Mouse (Mus musculus): ENCODE data around the gene Fhit. TPM values are rescaled to one million over a fixed set of nuclear protein-coding genes. Genes with fewer than 3 reads are reported as not detected.
A peak's percentile ranks its signal among the peaks of the same experiment; 100 is the strongest.

The Fhit gene
- polyA plus RNA-seq, 1 experiment from 2014 or later: 5.0 TPM

- no peak overlapping the region for H3K9ac ChIP-seq (replicated peaks; ENCODE audit: low read length)
- no peak overlapping the region for H3K4me2 ChIP-seq (ENCODE audit: low read depth, low read length)
- H3K4me3 ChIP-seq (ENCODE audit: low read depth, low read length): no peak overlapping the region
- no peaks in the 10 kb centered on the region for H3K4me1 ChIP-seq (ENCODE audit: control insufficient read depth, insufficient read depth, low read length)
- 84% methylated on average over 12 of the region's 12 CpGs for WGBS
- H3K27me3 ChIP-seq (ENCODE audit: control insufficient read depth, insufficient read depth, low read length): no peaks in the 10 kb centered on the region
- no peaks in the 10 kb centered on the region for H3K9me3 ChIP-seq (replicated peaks; ENCODE audit: control insufficient read depth, low read length)
- no peak for ATAC-seq (replicated peaks; ENCODE audit: insufficient number of reproducible peaks, low FRiP score, low TSS enrichment, low read depth)
- no peaks in the 10 kb centered on the region for H3K36me3 ChIP-seq (replicated peaks; ENCODE audit: control insufficient read depth, insufficient read depth, low read depth, low read length)
- DNase-seq (ENCODE audit: low spot score): no peak
- H3K27ac ChIP-seq (replicated peaks; ENCODE audit: low read depth, low read length): no peak overlapping the region
Measured at GRCm38 (mm10) chr14:11133787-11134735, 27.8 kb downstream of the Fhit start.

GRCm38 (mm10) chr14:11132637-11133474, 29.0 kb downstream of the Fhit start:
- no peak for DNase-seq (ENCODE audit: low spot score)
- ATAC-seq (replicated peaks; ENCODE audit: insufficient number of reproducible peaks, low FRiP score, low TSS enrichment, low read depth): no peak

GRCm38 (mm10) chr14:11125096-11125495, 36.7 kb downstream of the Fhit start:
- Histone ChIP-seq H3K4me3 (ENCODE audit: low read depth, low read length) (no peak overlapping the region), H3K4me2 (ENCODE audit: low read depth, low read length) (no peak overlapping the region), H3K9ac (replicated peaks; ENCODE audit: low read length) (no peak overlapping the region), H3K9me3 (replicated peaks; ENCODE audit: control insufficient read depth, low read length) (no peaks in the 10 kb centered on the region), H3K36me3 (replicated peaks; ENCODE audit: control insufficient read depth, insufficient read depth, low read depth, low read length) (no peaks in the 10 kb centered on the region), H3K27ac (replicated peaks; ENCODE audit: low read depth, low read length) (no peak overlapping the region), H3K4me1 (ENCODE audit: control insufficient read depth, insufficient read depth, low read length) (no peaks in the 10 kb centered on the region), H3K27me3 (ENCODE audit: control insufficient read depth, insufficient read depth, low read length) (no peaks in the 10 kb centered on the region)
- WGBS: 70% methylated on average over 11 of the region's 11 CpGs
- DNase-seq (ENCODE audit: low spot score): peak; percentile 13
- ATAC-seq (replicated peaks; ENCODE audit: insufficient number of reproducible peaks, low FRiP score, low TSS enrichment, low read depth): no peak

More at GRCm38 (mm10) chr14:11132637-11133474, 29.0 kb downstream of the Fhit start:
- H3K27ac ChIP-seq (replicated peaks; ENCODE audit: low read depth, low read length): no peak overlapping the region
- H3K4me1 ChIP-seq (ENCODE audit: control insufficient read depth, insufficient read depth, low read length): no peaks in the 10 kb centered on the region
- no peak overlapping the region for H3K4me2 ChIP-seq (ENCODE audit: low read depth, low read length)
- WGBS: 85% methylated on average over 6 of the region's 6 CpGs
- H3K9me3 ChIP-seq (replicated peaks; ENCODE audit: control insufficient read depth, low read length): no peaks in the 10 kb centered on the region
- no peak overlapping the region for H3K9ac ChIP-seq (replicated peaks; ENCODE audit: low read length)
- no peaks in the 10 kb centered on the region for H3K27me3 ChIP-seq (ENCODE audit: control insufficient read depth, insufficient read depth, low read length)
- H3K36me3 ChIP-seq (replicated peaks; ENCODE audit: control insufficient read depth, insufficient read depth, low read depth, low read length): no peaks in the 10 kb centered on the region
- no peak overlapping the region for H3K4me3 ChIP-seq (ENCODE audit: low read depth, low read length)

- H3K4me1 ChIP-seq (ENCODE audit: control insufficient read depth, insufficient read depth, low read length): no peaks in the 10 kb centered on the region
- no peak overlapping the region for H3K4me2 ChIP-seq (ENCODE audit: low read depth, low read length)
- no peaks in the 10 kb centered on the region for H3K27me3 ChIP-seq (ENCODE audit: control insufficient read depth, insufficient read depth, low read length)
- no peaks in the 10 kb centered on the region for H3K9me3 ChIP-seq (replicated peaks; ENCODE audit: control insufficient read depth, low read length)
- no peak overlapping the region for H3K9ac ChIP-seq (replicated peaks; ENCODE audit: low read length)
- H3K4me3 ChIP-seq (ENCODE audit: low read depth, low read length): no peak overlapping the region
- no peak overlapping the region for H3K27ac ChIP-seq (replicated peaks; ENCODE audit: low read depth, low read length)
- WGBS: 90% methylated on average over 6 of the region's 6 CpGs
- H3K36me3 ChIP-seq (replicated peaks; ENCODE audit: control insufficient read depth, insufficient read depth, low read depth, low read length): no peaks in the 10 kb centered on the region
- ATAC-seq (replicated peaks; ENCODE audit: insufficient number of reproducible peaks, low FRiP score, low TSS enrichment, low read depth) (no peak), DNase-seq (ENCODE audit: low spot score) (no peak)
Measured at GRCm38 (mm10) chr14:11119076-11119475, 42.8 kb downstream of the Fhit start.

GRCm38 (mm10) chr14:11085596-11085995, 76.2 kb downstream of the Fhit start:
- 86% methylated on average over 3 of the region's 3 CpGs for WGBS
- H3K36me3 ChIP-seq (replicated peaks; ENCODE audit: control insufficient read depth, insufficient read depth, low read depth, low read length): no peaks in the 10 kb centered on the region
- ATAC-seq (replicated peaks; ENCODE audit: insufficient number of reproducible peaks, low FRiP score, low TSS enrichment, low read depth) (no peak), DNase-seq (ENCODE audit: low spot score) (no peak)
- H3K9ac ChIP-seq (replicated peaks; ENCODE audit: low read length): no peak overlapping the region
- no peak overlapping the region for H3K4me2 ChIP-seq (ENCODE audit: low read depth, low read length)
- no peaks in the 10 kb centered on the region for H3K4me1 ChIP-seq (ENCODE audit: control insufficient read depth, insufficient read depth, low read length)
- no peaks in the 10 kb centered on the region for H3K9me3 ChIP-seq (replicated peaks; ENCODE audit: control insufficient read depth, low read length)
- no peak overlapping the region for H3K27ac ChIP-seq (replicated peaks; ENCODE audit: low read depth, low read length)
- no peaks in the 10 kb centered on the region for H3K27me3 ChIP-seq (ENCODE audit: control insufficient read depth, insufficient read depth, low read length)
- no peak overlapping the region for H3K4me3 ChIP-seq (ENCODE audit: low read depth, low read length)

GRCm38 (mm10) chr14:11083946-11084345, 77.9 kb downstream of the Fhit start:
- Histone ChIP-seq H3K4me1 (ENCODE audit: control insufficient read depth, insufficient read depth, low read length) (no peaks in the 10 kb centered on the region), H3K4me3 (ENCODE audit: low read depth, low read length) (no peak overlapping the region), H3K27ac (replicated peaks; ENCODE audit: low read depth, low read length) (no peak overlapping the region), H3K9ac (replicated peaks; ENCODE audit: low read length) (no peak overlapping the region), H3K36me3 (replicated peaks; ENCODE audit: control insufficient read depth, insufficient read depth, low read depth, low read length) (no peaks in the 10 kb centered on the region), H3K27me3 (ENCODE audit: control insufficient read depth, insufficient read depth, low read length) (no peaks in the 10 kb centered on the region), H3K4me2 (ENCODE audit: low read depth, low read length) (no peak overlapping the region), H3K9me3 (replicated peaks; ENCODE audit: control insufficient read depth, low read length) (no peaks in the 10 kb centered on the region)
- 50% methylated on average over 3 of the region's 3 CpGs for WGBS
- no peak for DNase-seq (ENCODE audit: low spot score)
- no peak; the same call in 1 of the 2 replicates for ATAC-seq (replicated peaks; ENCODE audit: insufficient number of reproducible peaks, low FRiP score, low TSS enrichment, low read depth)

- DNase-seq (ENCODE audit: low spot score): no peak
- ATAC-seq (replicated peaks; ENCODE audit: insufficient number of reproducible peaks, low FRiP score, low TSS enrichment, low read depth): no peak
- no peaks in the 10 kb centered on the region for H3K27me3 ChIP-seq (ENCODE audit: control insufficient read depth, insufficient read depth, low read length)
- H3K27ac ChIP-seq (replicated peaks; ENCODE audit: low read depth, low read length): no peak overlapping the region
- no peak overlapping the region for H3K4me3 ChIP-seq (ENCODE audit: low read depth, low read length)
- no peaks in the 10 kb centered on the region for H3K4me1 ChIP-seq (ENCODE audit: control insufficient read depth, insufficient read depth, low read length)
- H3K36me3 ChIP-seq (replicated peaks; ENCODE audit: control insufficient read depth, insufficient read depth, low read depth, low read length): no peaks in the 10 kb centered on the region
- 65% methylated on average over 5 of the region's 5 CpGs for WGBS
- H3K4me2 ChIP-seq (ENCODE audit: low read depth, low read length): no peak overlapping the region
- no peaks in the 10 kb centered on the region for H3K9me3 ChIP-seq (replicated peaks; ENCODE audit: control insufficient read depth, low read length)
- H3K9ac ChIP-seq (replicated peaks; ENCODE audit: low read length): no peak overlapping the region
Measured at GRCm38 (mm10) chr14:11083462-11083861, 78.4 kb downstream of the Fhit start.

GRCm38 (mm10) chr14:11063594-11063993, 98.2 kb downstream of the Fhit start:
- no peak overlapping the region for H3K9ac ChIP-seq (replicated peaks; ENCODE audit: low read length)
- DNase-seq (ENCODE audit: low spot score): no peak
- no peak overlapping the region for H3K4me2 ChIP-seq (ENCODE audit: low read depth, low read length)
- no peak overlapping the region for H3K4me3 ChIP-seq (ENCODE audit: low read depth, low read length)
- H3K36me3 ChIP-seq (replicated peaks; ENCODE audit: control insufficient read depth, insufficient read depth, low read depth, low read length): no peaks in the 10 kb centered on the region
- whole genome bisulfite sequencing: 58% methylated on average over 2 of the region's 2 CpGs
- H3K9me3 ChIP-seq (replicated peaks; ENCODE audit: control insufficient read depth, low read length): no peaks in the 10 kb centered on the region
- H3K4me1 ChIP-seq (ENCODE audit: control insufficient read depth, insufficient read depth, low read length): no peaks in the 10 kb centered on the region
- H3K27me3 ChIP-seq (ENCODE audit: control insufficient read depth, insufficient read depth, low read length): no peaks in the 10 kb centered on the region
- no peak overlapping the region for H3K27ac ChIP-seq (replicated peaks; ENCODE audit: low read depth, low read length)
- no peak for ATAC-seq (replicated peaks; ENCODE audit: insufficient number of reproducible peaks, low FRiP score, low TSS enrichment, low read depth)
